11 mouse cellular contexts compared by ENCODE assay signal in genomic region chr7:30730064-30730722, GRCm38 (mm10). TPM values are rescaled to one million over a fixed set of nuclear protein-coding genes. Genes with fewer than 3 reads are reported as not detected.
A peak's percentile ranks its signal among the peaks of the same experiment; 100 is the strongest.
DNase-seq lines count a peak whose midpoint lies in the region; ATAC-seq and TF ChIP-seq lines count a peak whose summit lies in the region.
"Not testable (repeated sequence)": the region's sequence is repeated elsewhere in the genome, so short reads cannot be mapped to it uniquely, and the experiment has no call there.
"Had no signal": no experiment of that assay in that cellular context is flagged by ENCODE, and none has a peak within 500 bp of the region (broad histone marks: within the 10 kb centered on the region; RNA-seq: fewer than 3 reads in every experiment).

No protein-coding gene starts in this region.

- peak overlapping the region; percentile 66 for H3K9ac ChIP-seq in embryonic facial prominence, embryonic 11.5 days (replicated peaks; ENCODE audit: low read length)
- H3K9ac ChIP-seq in hindbrain, embryonic 15.5 days: peak overlapping the region; percentile 87

- intact Hi-C loops in gastrocnemius, adult 2 months (cut with DNase I): not testable (repeated sequence)
- intact Hi-C loops in left cerebral cortex, adult 2 months (cut with DNase I): loop anchor here (10.0 kb wide), 1 partner anchor 345 kb away; the partner anchor contains the start of gene Fxyd3

- peak overlapping the region; percentile 71 for H3K27ac ChIP-seq in bone marrow, adult 2 months (ENCODE audit: control insufficient read depth, insufficient read depth, low read depth, low read length, poor library complexity)
- H3K27ac ChIP-seq in embryonic facial prominence, embryonic 11.5 days (replicated peaks; ENCODE audit: low read depth, low read length): peak overlapping the region; percentile 83; the same call in 1 of the 2 replicates
- peak overlapping the region; percentile 92 for H3K27ac ChIP-seq in gastrocnemius, adult 2 months
- H3K27ac ChIP-seq in hindbrain, embryonic 15.5 days (replicated peaks): peak overlapping the region; percentile 89
- H3K27ac ChIP-seq in left cerebral cortex, adult 2 months: not testable (repeated sequence)
- H3K27ac ChIP-seq in thymus, adult 2 months (ENCODE audit: control insufficient read depth, insufficient read depth, low read length): peak overlapping the region; percentile 86

- not testable (repeated sequence) for H3K36me3 ChIP-seq in embryonic facial prominence, embryonic 11.5 days (replicated peaks; ENCODE audit: control insufficient read depth, insufficient read depth, low read depth, low read length); hindbrain, embryonic 15.5 days; thymus, adult 2 months (ENCODE audit: control insufficient read depth, insufficient read depth, low read length)

- not testable (repeated sequence) for TF ChIP-seq POLR2A in bone marrow, adult 2 months (IDR thresholded peaks at IDR 0.05; ENCODE audit: borderline replicate concordance, control insufficient read depth, low read depth, low read length); lung, adult 2 months (IDR thresholded peaks at IDR 0.05; ENCODE audit: borderline replicate concordance, extremely low read depth, low read depth, low read length); thymus, adult 2 months (IDR thresholded peaks at IDR 0.05; ENCODE audit: control insufficient read depth, extremely low read depth, insufficient read depth, low read length, poor library complexity)

- H3K4me2 ChIP-seq in embryonic facial prominence, embryonic 11.5 days (ENCODE audit: low read depth, low read length): peak overlapping the region; percentile 67
- H3K4me2 ChIP-seq in hindbrain, embryonic 15.5 days: peak overlapping the region; percentile 83

- H3K9me3 ChIP-seq in embryonic facial prominence, embryonic 11.5 days (replicated peaks; ENCODE audit: control insufficient read depth, low read length); hindbrain, embryonic 15.5 days: not testable (repeated sequence)

- WGBS in bone marrow, adult 2 months: 26% methylated on average over 15 of the region's 22 CpGs
- 26% methylated on average over 15 of the region's 22 CpGs for WGBS in embryonic facial prominence, embryonic 11.5 days
- 5% methylated on average over 20 of the region's 22 CpGs for WGBS in hindbrain, embryonic 15.5 days
- WGBS in lung, adult 2 months: 14% methylated on average over 19 of the region's 22 CpGs
- 16% methylated on average over 22 of the region's 22 CpGs for WGBS in thymus, adult 2 months

- DNase-seq in embryonic facial prominence, embryonic 11.5 days (ENCODE audit: low spot score); gastrocnemius, adult 2 months; left cerebral cortex, adult 2 months (ENCODE audit: extremely low spot score in 1 of 2, low spot score in 2 of 2); lung, adult 2 months; thymus, adult 2 months: not testable (repeated sequence)
- DNase-seq in naive thymus-derived CD4-positive, alpha-beta T cell, adult 2 months (ENCODE audit: low read depth): peak; percentile 43

- ATAC-seq in embryonic facial prominence, embryonic 11.5 days (replicated peaks; ENCODE audit: insufficient number of reproducible peaks, low FRiP score, low TSS enrichment, low read depth): not testable (repeated sequence)
- ATAC-seq in hindbrain, embryonic 15.5 days (ENCODE audit: low FRiP score, low read depth): 0 out of 2 replicates have a peak, but pooled peaks have one; percentile 8

- H3K4me3 ChIP-seq in bone marrow, adult 2 months (replicated peaks; ENCODE audit: control insufficient read depth, low read depth, low read length): peak overlapping the region; percentile 84
- H3K4me3 ChIP-seq in embryonic facial prominence, embryonic 11.5 days (ENCODE audit: low read depth, low read length): peak overlapping the region; percentile 73
- H3K4me3 ChIP-seq in gastrocnemius, adult 2 months: peak overlapping the region; percentile 96
- H3K4me3 ChIP-seq in hindbrain, embryonic 15.5 days: peak overlapping the region; percentile 72
- peak overlapping the region; percentile 80 for H3K4me3 ChIP-seq in left cerebral cortex, adult 2 months
- H3K4me3 ChIP-seq in lung, adult 2 months (replicated peaks; ENCODE audit: extremely low read depth, low read depth, low read length): peak overlapping the region; percentile 22
- H3K4me3 ChIP-seq in thymus, adult 2 months (ENCODE audit: control insufficient read depth, insufficient read depth, low read length): peak overlapping the region; percentile 79

- not testable (repeated sequence) for H3K27me3 ChIP-seq in embryonic facial prominence, embryonic 11.5 days (ENCODE audit: control insufficient read depth, insufficient read depth, low read length); hindbrain, embryonic 15.5 days; thymus, adult 2 months (ENCODE audit: control insufficient read depth, insufficient read depth, low read length)

- H3K4me1 ChIP-seq in bone marrow, adult 2 months (ENCODE audit: control insufficient read depth, insufficient read depth, low read length); embryonic facial prominence, embryonic 11.5 days (ENCODE audit: control insufficient read depth, insufficient read depth, low read length): not testable (repeated sequence)
- peaks cover 33% of the 10 kb centered on the region for H3K4me1 ChIP-seq in hindbrain, embryonic 15.5 days (replicated peaks)
- peaks cover 15% of the 10 kb centered on the region; the same call in 1 of the 2 replicates for H3K4me1 ChIP-seq in lung, adult 2 months (ENCODE audit: control insufficient read depth, insufficient read depth, low read length)
- peaks cover 16% of the 10 kb centered on the region for H3K4me1 ChIP-seq in thymus, adult 2 months (replicated peaks; ENCODE audit: control insufficient read depth, insufficient read depth, low read length)

- not testable (repeated sequence) for TF ChIP-seq CTCF in bone marrow, adult 2 months (IDR thresholded peaks at IDR 0.05; ENCODE audit: control insufficient read depth, insufficient read depth, low read length); gastrocnemius, adult 2 months (IDR thresholded peaks at IDR 0.05); left cerebral cortex, adult 2 months (IDR thresholded peaks at IDR 0.05); lung, adult 2 months (IDR thresholded peaks at IDR 0.05; ENCODE audit: insufficient read depth, low read length); thymus, adult 2 months (IDR thresholded peaks at IDR 0.05; ENCODE audit: borderline replicate concordance, control insufficient read depth, extremely low read depth, insufficient read depth, low read length, poor library complexity)

RNA-seq across cellular contexts. Expression of gene Tmem147, which starts 0.9 kb away (rescaled TPM):
- polyA plus RNA-seq in bone marrow, adult 2 months (2011; ENCODE audit: insufficient read depth, insufficient read length, low replicate concordance, missing spikeins): 49.6 and 95.6 TPM in 2 replicates
- polyA plus RNA-seq in embryonic facial prominence, embryonic 11.5 days (2014; fragmentation: Nextera tagmentation; extraction: Ambion mirVana): 129 and 145 TPM in 2 replicates
- total RNA-seq in gastrocnemius, adult 2 months (2021): 100 to 1,000 TPM; 232 to 255 TPM
- 273 and 284 TPM in 2 replicates for polyA plus RNA-seq in hindbrain, embryonic 15.5 days (2015; fragmentation: Nextera tagmentation; extraction: Ambion mirVana)
- total RNA-seq in left cerebral cortex, adult 2 months (2021): 100 to 1,000 TPM; 119 to 127 TPM
- 122 and 154 TPM in 2 replicates for polyA plus RNA-seq in lung, adult 2 months (2012; rRNA removed)
- 161 and 204 TPM in 2 replicates for polyA plus RNA-seq in thymus, adult 2 months (2012; rRNA removed)

RNA-seq across cellular contexts. Expression of gene Gapdhs, which starts 13.3 kb away (rescaled TPM):
- not detected in 2 replicates for polyA plus RNA-seq in bone marrow, adult 2 months (2011; ENCODE audit: insufficient read depth, insufficient read length, low replicate concordance, missing spikeins)
- 0.24 TPM in 1 of 2 replicates, not detected in the other for polyA plus RNA-seq in embryonic facial prominence, embryonic 11.5 days (2014; fragmentation: Nextera tagmentation; extraction: Ambion mirVana)
- total RNA-seq in gastrocnemius, adult 2 months (2021): not detected
- polyA plus RNA-seq in hindbrain, embryonic 15.5 days (2015; fragmentation: Nextera tagmentation; extraction: Ambion mirVana): 0.79 and 1.4 TPM in 2 replicates
- total RNA-seq in left cerebral cortex, adult 2 months (2021): not detected
- 0.27 and 0.40 TPM in 2 replicates for polyA plus RNA-seq in lung, adult 2 months (2012; rRNA removed)
- 0.11 and 1.1 TPM in 2 replicates for polyA plus RNA-seq in thymus, adult 2 months (2012; rRNA removed)
- total RNA-seq: heart, adult 18-20 months; left cerebral cortex, postnatal 14 days had no signal

RNA-seq across cellular contexts. Expression of gene Atp4a, which starts 18.2 kb away (rescaled TPM):
- polyA plus RNA-seq in bone marrow, adult 2 months (2011; ENCODE audit: insufficient read depth, insufficient read length, low replicate concordance, missing spikeins): 0.95 TPM in 1 of 2 replicates, not detected in the other
- polyA plus RNA-seq in embryonic facial prominence, embryonic 11.5 days (2014; fragmentation: Nextera tagmentation; extraction: Ambion mirVana): 0.26 TPM in 1 of 2 replicates, not detected in the other
- total RNA-seq in gastrocnemius, adult 2 months (2021): under 1 TPM; 0.13 to 0.14 TPM
- polyA plus RNA-seq in hindbrain, embryonic 15.5 days (2015; fragmentation: Nextera tagmentation; extraction: Ambion mirVana): 3.1 and 3.3 TPM in 2 replicates
- total RNA-seq in left cerebral cortex, adult 2 months (2021): under 1 TPM; 0.70 TPM
- polyA plus RNA-seq in lung, adult 2 months (2012; rRNA removed): not detected in 2 replicates
- polyA plus RNA-seq in thymus, adult 2 months (2012; rRNA removed): 2.7 and 3.8 TPM in 2 replicates
- total RNA-seq: monocyte, adult 5-6 weeks had no signal

RNA-seq across cellular contexts. Expression of gene Sbsn, which starts 21.1 kb away (rescaled TPM):
- 3.5 and 6.4 TPM in 2 replicates for polyA plus RNA-seq in bone marrow, adult 2 months (2011; ENCODE audit: insufficient read depth, insufficient read length, low replicate concordance, missing spikeins)
- 1.0 and 2.0 TPM in 2 replicates for polyA plus RNA-seq in embryonic facial prominence, embryonic 11.5 days (2014; fragmentation: Nextera tagmentation; extraction: Ambion mirVana)
- 1 to 10 TPM; 2.8 to 4.7 TPM for total RNA-seq in gastrocnemius, adult 2 months (2021)
- polyA plus RNA-seq in hindbrain, embryonic 15.5 days (2015; fragmentation: Nextera tagmentation; extraction: Ambion mirVana): 2.2 TPM in 2 replicates
- total RNA-seq in left cerebral cortex, adult 2 months (2021): 1 to 10 TPM; 7.8 to 8.7 TPM
- polyA plus RNA-seq in lung, adult 2 months (2012; rRNA removed): 3.8 and 60.4 TPM in 2 replicates
- 3.4 and 4.1 TPM in 2 replicates for polyA plus RNA-seq in thymus, adult 2 months (2012; rRNA removed)
- total RNA-seq: monocyte, adult 5-6 weeks had no signal

RNA-seq across cellular contexts. Expression of gene 2200002J24Rik, which starts 31.5 kb away (rescaled TPM):
- polyA plus RNA-seq in bone marrow, adult 2 months (2011; ENCODE audit: insufficient read depth, insufficient read length, low replicate concordance, missing spikeins): not detected in 2 replicates
- not detected in 2 replicates for polyA plus RNA-seq in embryonic facial prominence, embryonic 11.5 days (2014; fragmentation: Nextera tagmentation; extraction: Ambion mirVana)
- not detected for total RNA-seq in gastrocnemius, adult 2 months (2021)
- polyA plus RNA-seq in hindbrain, embryonic 15.5 days (2015; fragmentation: Nextera tagmentation; extraction: Ambion mirVana): not detected in 2 replicates
- total RNA-seq in left cerebral cortex, adult 2 months (2021): not detected
- polyA plus RNA-seq in lung, adult 2 months (2012; rRNA removed): not detected in 2 replicates
- 0.28 and 0.82 TPM in 2 replicates for polyA plus RNA-seq in thymus, adult 2 months (2012; rRNA removed)
- total RNA-seq: heart, adult 18-20 months; left cerebral cortex, postnatal 14 days; monocyte, adult 5-6 weeks had no signal

Comparison
In these comparisons a context has a peak if more than half of its experiments do, and no peak if none do; other contexts are left out.
1. H3K4me3 ChIP-seq: peak in every context shown above with its lines; median percentile 96 in gastrocnemius, adult 2 months; 84 in bone marrow, adult 2 months; 80 in left cerebral cortex, adult 2 months; 79 in thymus, adult 2 months; 73 in embryonic facial prominence, embryonic 11.5 days; 72 in hindbrain, embryonic 15.5 days; 22 in lung, adult 2 months.